Mouse (Mus musculus) activated CD4-positive, CD25-positive, alpha-beta regulatory T cell, adult 4 months (primary cell): ENCODE measurements around the gene Gm9821. TPM values are rescaled to one million over a fixed set of nuclear protein-coding genes. Genes with fewer than 3 reads are reported as not detected.

Experiments used
- ATAC-seq: one replicate; pipeline ENCODE4 v1.8.0; 2017
- polyA plus RNA-seq, 2 experiments: library from polyadenylated mRNA; unstranded; fragments of 100-300 nt; shearing (Covaris generic); gene quantifications; one replicate each; pipeline ENCODE4 v1.2.1; 2017

Gm9821 gene
- polyA plus RNA-seq, 2 experiments from 2014 or later: 1.6 to 2.4 TPM

- ATAC-seq: no peak
Measured at GRCm38 (mm10) chr2:91927826-91928533, 17.5 kb upstream of the Gm9821 start.

DNA sequence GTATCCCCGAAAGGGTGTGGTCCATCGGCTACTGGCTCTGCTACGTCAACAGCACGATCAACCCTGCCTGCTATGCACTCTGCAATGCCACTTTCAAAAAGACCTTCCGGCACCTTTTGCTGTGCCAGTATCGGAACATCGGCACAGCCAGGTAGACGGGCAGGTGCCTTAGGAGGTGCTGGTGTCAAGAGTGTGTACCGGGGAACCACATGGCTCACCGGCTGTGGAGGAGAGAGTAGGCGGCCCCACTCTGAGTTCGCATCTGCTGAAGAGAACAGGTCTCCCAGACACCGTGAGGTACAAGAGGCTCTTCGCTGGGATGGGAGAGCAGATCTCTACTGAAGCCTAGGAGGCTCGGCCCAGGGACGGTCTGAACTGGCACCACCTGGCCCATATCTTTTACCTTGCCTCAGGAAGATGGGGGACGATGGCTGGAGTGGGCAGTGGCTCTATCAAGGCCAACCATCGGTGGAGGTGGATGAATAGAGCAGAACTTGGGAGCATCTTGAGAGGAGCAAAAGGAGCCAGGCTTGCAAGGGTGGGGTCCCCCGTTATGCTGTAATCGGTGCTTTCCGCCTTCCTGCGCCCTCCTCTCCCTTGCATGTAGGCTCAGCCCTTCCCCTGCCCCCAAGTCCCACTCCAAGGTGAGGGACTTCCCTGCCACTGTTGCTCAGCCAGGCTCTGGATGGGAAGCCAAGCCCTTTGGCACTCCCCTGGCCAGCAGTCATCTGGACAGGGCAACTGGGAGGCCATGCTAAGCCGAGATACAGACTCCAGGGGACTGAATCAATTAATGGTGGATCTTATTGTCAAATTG, 16.8 kb upstream of the Gm9821 start:
- no peak for ATAC-seq

GRCm38 (mm10) chr2:91929455-91929854, 16.0 kb upstream of the Gm9821 start:
- ATAC-seq: no peak

- no peak for ATAC-seq
Measured at GRCm38 (mm10) chr2:91929936-91930335, 15.6 kb upstream of the Gm9821 start.

DNA sequence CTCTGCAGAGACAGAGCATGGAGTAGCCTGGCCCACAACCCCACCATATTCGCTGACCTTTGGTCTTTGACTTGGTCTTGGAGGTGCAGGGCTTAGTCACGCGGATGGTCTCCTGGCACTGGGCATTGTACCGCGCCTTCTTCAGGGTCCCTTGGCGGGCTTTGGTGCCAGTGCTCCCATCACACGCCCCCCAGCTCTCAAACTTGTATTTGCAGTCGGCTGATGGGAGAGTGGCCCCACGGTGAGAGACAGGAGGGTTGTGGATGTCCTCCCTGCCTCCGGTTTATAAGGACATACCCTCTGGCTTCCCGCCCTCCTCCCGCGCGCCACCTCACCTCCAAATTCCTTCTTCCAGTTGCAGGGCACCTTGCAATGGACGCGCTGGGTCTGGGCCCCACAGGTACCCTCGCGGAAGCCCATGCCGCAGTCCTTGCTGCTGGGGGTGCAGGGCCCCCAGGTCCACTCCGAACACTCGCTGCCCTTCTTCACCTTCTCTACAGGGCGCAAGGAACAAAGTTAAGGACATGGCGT, 14.7 kb upstream of the Gm9821 start:
- no peak for ATAC-seq

GRCm38 (mm10) chr2:91931328-91932159, 14.0 kb upstream of the Gm9821 start:
- no peak for ATAC-seq

- ATAC-seq: peak; percentile 27
Measured at GRCm38 (mm10) chr2:91932160-91932711, 13.3 kb upstream of the Gm9821 start, which contains the start of gene Mdk. Gene Mdk, minus strand, starts transcription at chr2:91932297.

DNA sequence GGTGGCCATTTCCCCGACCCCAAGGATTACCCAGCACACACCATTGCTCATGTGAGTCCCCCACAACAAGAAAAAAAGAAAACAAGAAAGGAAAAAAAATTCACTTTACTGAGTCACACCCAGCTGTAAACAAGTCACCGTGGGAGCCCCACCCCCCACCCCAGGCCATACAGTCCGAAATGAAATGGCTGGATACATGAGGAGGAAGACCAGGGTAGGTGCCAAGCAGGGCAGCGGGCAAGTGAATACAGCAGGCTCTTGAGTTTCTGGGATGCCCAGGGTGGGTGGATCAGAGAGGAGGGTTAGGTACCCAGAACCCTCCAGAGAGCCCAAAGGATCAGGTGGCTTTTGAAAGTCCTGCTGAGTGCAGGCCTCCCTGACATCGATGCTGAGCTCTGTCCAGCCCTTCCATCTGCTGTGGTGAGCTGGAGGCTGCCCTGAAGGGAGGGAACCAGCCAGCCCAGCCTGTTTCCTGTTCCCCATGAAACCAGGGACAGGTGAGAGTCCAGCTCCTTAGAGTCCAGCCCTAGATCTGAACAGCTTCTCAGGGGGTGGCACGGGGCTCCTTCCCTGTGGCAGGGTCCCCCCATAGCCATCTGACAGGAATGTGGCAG, 12.7 kb upstream of the Gm9821 start:
- ATAC-seq: peak; percentile 8

DNA sequence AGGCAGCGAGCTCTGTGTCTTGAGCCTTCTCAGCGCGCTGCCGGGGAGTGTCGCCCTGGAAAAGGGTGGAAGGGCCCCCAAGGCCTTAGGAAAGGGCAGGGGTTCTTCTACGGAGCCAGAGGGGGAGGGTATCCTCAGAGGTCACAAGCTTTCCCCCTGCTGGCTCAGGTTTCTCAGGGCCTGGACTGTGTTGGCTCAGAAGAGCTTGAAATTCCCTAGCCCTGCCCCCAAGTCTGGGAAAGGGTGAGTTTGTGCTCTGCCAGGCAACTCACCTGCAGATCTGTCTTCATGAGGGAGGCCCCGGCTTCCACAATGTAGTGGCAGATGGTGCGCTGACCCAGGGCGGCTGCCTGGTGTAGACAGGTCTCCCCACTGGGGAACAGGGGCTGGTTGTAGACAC, 12.0 kb upstream of the Gm9821 start:
- ATAC-seq: no peak

- no peak for ATAC-seq
Measured at GRCm38 (mm10) chr2:91934016-91934415, 11.5 kb upstream of the Gm9821 start.

DNA sequence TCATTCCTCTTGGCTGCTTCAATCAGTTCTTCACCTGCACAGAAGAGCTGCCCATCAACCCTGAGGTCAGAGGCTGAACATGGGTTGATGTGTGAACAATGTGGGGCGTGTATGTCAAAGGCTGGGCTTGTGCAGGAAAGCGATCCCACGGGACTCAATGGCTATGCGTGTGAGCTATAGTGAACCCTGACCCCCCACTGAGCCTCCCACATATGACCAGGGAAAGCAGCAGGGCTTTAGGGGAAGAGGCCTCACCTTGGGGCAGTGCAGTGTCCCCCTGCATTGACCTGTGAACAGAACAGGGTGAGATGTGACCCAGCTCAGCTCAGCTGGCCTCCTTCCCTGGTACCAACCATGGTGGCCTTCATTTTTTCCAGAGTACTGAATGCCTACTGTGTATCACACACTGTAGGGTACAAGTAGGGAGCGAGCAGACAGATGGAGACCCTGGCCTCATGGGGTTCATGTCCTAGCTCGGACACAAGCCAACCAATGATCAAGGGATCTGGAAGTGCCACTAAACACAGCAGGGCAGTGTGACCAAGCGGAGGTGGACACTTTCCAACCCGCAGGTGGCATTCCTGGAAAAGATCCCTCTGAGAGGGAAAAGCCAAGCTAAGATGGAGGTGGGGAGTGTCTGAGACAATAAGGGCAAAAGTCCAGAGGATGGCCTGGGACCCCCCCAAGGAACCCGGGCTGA, 10.5 kb upstream of the Gm9821 start:
- ATAC-seq: no peak

GRCm38 (mm10) chr2:91936154-91936553, 9.3 kb upstream of the Gm9821 start:
- no peak for ATAC-seq

DNA sequence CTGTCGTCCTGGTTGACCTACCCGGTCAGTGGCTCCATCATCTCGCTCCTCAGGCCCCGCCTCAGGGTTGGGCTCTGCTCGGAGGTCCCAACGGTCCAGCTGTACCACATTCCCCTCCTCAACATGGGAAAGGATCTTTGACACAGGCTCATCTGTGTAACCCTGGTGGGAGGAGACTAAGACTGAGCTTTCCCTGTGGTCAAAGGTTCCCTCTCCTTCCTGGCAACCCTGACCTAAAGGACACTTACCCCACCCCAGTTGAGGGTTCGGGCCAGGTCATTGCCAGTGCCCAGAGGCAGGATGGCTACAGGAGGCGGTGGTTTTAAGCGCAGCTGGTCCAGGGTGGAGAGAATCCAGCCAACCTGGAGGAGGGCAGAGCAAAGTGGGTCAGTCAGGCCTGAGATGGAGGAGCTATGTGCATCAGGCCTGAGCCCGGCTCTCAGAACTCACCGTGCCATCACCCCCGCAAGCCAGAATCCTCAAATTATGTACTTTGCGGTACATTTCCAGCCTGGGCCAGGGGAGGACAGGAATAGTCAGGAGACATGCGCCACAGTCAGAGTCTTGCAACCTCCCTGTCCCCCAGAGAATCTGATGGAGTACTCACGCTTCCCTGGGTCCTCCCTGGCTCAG, 6.1 kb upstream of the Gm9821 start:
- no peak for ATAC-seq

- ATAC-seq: no peak
Measured at GRCm38 (mm10) chr2:91942356-91942755, 3.1 kb upstream of the Gm9821 start.

GRCm38 (mm10) chr2:91944170-91944950, 1.1 kb upstream of the Gm9821 start:
- ATAC-seq: peak; percentile 70

- no peak for ATAC-seq
Measured at GRCm38 (mm10) chr2:91946836-91947235, 1.3 kb downstream of the Gm9821 start.

DNA sequence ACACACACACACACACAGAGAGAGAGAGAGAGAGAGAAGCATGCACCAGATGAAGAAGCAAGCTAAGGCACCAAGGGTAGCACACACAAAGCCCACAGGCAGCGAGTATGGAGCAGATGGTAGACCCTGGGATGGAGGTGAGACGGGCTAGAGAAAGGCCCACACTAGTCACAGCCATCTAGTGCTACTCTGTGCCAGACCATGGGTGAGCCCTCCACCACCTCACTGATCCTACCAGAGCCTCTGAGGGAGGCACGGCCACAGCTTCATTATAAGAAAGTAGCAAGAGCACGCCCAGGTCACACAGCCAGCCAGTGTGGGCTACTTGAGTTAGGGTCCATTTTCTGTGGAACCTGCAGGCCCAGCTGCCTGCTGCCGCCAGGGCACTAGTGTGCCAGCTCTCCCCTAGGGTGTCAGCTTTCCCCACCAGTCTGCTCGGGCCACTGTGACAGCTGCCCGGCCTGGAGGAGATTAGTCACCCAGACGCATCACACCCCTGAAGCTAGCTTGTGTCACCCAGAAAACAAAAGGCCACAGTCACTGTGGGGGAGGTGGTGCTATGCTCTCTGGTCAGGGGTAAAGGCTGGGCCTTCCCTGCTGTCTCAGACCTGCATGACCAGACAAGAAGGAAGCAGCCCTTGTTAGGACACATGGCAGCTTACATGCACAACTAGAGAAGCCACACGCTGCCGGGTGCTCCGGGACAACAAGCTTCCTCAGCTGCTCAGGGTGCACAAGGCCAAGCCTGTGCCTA, 2.1 kb downstream of the Gm9821 start:
- ATAC-seq: peak; percentile 7

GRCm38 (mm10) chr2:91948151-91948509, 2.6 kb downstream of the Gm9821 start:
- ATAC-seq: no peak

- no peak for ATAC-seq
Measured at GRCm38 (mm10) chr2:91948792-91949241, 3.3 kb downstream of the Gm9821 start.
